Mouse (Mus musculus): Measurements from ENCODE around the gene Amy2a2. TPM values are rescaled to one million over a fixed set of nuclear protein-coding genes. Genes with fewer than 3 reads are reported as not detected.

Amy2a2 gene
- polyA plus RNA-seq (2014; fragmentation: Illumina TruSeq; extraction: RNeasy Lipid Tissue Mini Kit (QIAGEN cat#74804); ENCODE audit: low read depth, low replicate concordance) = 0.57 TPM

DNA sequence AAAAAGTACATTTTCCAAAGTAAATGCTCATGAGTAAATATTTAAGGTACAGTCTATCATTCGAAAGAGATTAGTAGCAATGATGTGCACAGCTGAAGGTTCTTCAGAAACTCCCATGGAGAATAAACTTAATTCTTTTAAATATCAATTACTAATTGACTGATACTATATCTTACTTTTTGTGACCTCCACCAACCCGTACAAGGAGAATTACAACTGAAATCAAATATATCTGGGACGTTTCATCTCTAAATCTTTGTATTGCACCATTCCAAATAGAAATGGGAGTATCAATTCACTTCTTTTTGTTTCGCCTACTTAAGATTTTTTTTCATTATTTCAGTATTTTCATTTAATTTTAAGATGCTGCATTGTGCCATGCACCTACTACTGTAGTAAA is at the start of gene Amy2a2:
TSS of gene Amy2a2 (minus strand) at position 101 of the 400 bp plus-strand sequence.

DNA sequence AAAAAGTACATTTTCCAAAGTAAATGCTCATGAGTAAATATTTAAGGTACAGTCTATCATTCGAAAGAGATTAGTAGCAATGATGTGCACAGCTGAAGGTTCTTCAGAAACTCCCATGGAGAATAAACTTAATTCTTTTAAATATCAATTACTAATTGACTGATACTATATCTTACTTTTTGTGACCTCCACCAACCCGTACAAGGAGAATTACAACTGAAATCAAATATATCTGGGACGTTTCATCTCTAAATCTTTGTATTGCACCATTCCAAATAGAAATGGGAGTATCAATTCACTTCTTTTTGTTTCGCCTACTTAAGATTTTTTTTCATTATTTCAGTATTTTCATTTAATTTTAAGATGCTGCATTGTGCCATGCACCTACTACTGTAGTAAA is 32.5 kb downstream of the Amy2a2 start, which contains the start of gene Amy2a3:
TSS of gene Amy2a3 (minus strand) at position 101 of the 400 bp plus-strand sequence.

Other genes with a start within 250 kb of the Amy2a2 start
- gene Amy2a5, start 97.8 kb downstream of the Amy2a2 start, polyA plus RNA-seq (2014; fragmentation: Illumina TruSeq; extraction: RNeasy Lipid Tissue Mini Kit (QIAGEN cat#74804); ENCODE audit: low read depth, low replicate concordance) = not detected
- 0.57 TPM for gene Amy2a4, start 65.2 kb downstream of the Amy2a2 start, polyA plus RNA-seq (2014; fragmentation: Illumina TruSeq; extraction: RNeasy Lipid Tissue Mini Kit (QIAGEN cat#74804); ENCODE audit: low read depth, low replicate concordance)
- gene Amy2a3, start 32.6 kb downstream of the Amy2a2 start, polyA plus RNA-seq (2014; fragmentation: Illumina TruSeq; extraction: RNeasy Lipid Tissue Mini Kit (QIAGEN cat#74804); ENCODE audit: low read depth, low replicate concordance) = 0.57 TPM
- gene Amy2a1, start 175.8 kb upstream of the Amy2a2 start, polyA plus RNA-seq (2014; fragmentation: Illumina TruSeq; extraction: RNeasy Lipid Tissue Mini Kit (QIAGEN cat#74804); ENCODE audit: low read depth, low replicate concordance) = not detected